Mouse (Mus musculus) G1E (cell line): ENCODE measurements around the gene Ect2.

ENCODE experiments used
- CTCF ChIP-seq: IDR thresholded peaks from 2 replicates; pipeline ENCODE4 v1.5.1; 2012; ENCODE audit warnings: low read depth, low read length, inconsistent platforms, mixed read lengths
- GATA1 ChIP-seq: IDR thresholded peaks from 2 replicates; pipeline ENCODE4 v1.6.1; 2012; ENCODE audit warnings: borderline replicate concordance, low read length, inconsistent platforms, mixed read lengths
- TAL1 ChIP-seq: conservative IDR thresholded peaks from 2 replicates; pipeline ENCODE4 v1.6.1; 2012; ENCODE audit warnings: low read depth, low read length, inconsistent platforms, mixed read lengths

DNA sequence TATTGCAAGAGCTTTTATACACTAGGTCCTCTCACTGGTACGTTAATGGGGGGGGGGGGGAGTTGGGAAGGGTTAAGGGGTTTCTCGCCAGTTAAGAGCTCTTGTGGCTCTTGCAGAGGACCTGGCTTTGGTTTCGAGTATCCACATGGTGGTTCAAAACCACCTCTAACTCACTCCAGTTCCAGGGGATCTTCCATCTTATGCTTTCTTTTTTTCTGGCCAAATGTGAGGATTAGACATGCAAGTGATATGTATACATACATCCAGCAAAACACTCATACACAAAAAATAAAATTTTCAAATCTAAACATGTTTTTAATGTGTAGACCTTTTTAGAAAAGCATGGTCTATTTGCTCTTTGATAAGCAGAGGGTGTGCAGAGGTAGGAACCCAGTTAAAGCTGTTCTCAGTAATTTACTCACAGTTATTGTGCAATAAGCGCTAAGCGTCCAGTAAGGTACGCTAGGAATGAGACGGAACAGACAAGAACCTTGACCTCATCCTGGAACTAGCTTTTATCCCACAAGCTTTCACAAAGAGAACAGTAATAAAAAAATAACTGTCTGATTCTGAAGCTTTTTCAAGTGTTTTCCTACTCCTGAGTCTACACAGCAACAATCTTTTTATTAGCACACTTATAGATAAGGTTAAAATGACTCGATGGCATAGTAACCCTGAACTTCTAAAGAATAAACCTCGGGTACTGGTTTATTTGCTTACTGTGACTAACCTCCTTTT, 2.3 kb upstream of the Ect2 start:
- TF ChIP-seq CTCF: no peak
- TF ChIP-seq TAL1: no peak
- no peak for TF ChIP-seq GATA1
